Mouse (Mus musculus): ENCODE results near the gene Mcrip2.

DNA sequence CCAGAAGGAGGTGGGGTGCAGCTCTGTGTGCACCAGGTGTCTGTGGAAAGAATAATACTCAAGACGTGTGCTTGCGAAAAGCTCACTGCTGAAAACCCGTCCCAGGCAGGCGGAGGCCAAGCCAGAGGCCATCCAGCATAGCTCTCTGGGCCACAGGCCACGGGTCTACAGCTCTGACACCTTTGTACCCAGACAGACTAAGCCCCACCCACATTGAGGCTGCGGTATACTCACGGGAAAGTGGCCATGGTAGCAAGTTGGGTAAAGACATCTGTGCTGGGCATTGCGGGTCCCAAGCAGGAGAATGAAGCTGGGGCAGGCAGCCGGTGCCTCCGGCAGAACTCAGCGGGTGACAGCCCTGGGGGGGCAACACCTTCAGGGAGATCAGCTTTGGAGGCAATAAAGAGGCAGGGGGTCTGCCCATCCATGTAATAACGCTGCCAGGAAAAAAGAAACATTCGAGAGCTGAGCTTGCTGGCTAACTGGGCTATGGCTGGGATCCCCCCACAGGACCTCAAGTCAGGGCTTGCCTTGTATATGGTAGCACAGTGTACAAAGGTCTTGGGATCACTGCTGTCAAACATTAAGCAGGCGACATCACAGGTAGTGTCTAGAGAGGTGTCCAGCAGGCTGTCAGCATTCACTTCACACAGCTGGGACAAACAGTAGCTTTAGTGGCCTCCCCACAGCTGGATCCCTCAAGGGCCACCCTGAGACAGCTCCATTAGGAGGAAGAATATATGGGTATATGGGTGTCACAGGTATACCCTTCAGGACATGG, 28.9 kb downstream of the Mcrip2 start:
- TF ChIP-seq CTCF (IDR thresholded peaks at IDR 0.05; ENCODE audit: extremely low read depth, insufficient read length, insufficient replicate concordance, low read depth, low read length) (no peak), POLR2A (IDR thresholded peaks at IDR 0.05; ENCODE audit: low read depth, low read length) (no peak)

All from small intestine, adult 2 months (tissue).